Mouse (Mus musculus) left cerebral cortex, postnatal 25 days (tissue): ENCODE results near the gene Abca7. TPM values are rescaled to one million over a fixed set of nuclear protein-coding genes. Genes with fewer than 3 reads are reported as not detected.
"Not testable (repeated sequence)": the region's sequence is repeated elsewhere in the genome, so short reads cannot be mapped to it uniquely, and the experiment has no call there.

Experiments
- DNase-seq, 2 experiments: peaks; one replicate each; pipeline ENCODE4 v3.0.0; 2022; ENCODE audit warnings: low spot score in 2 of 2, mixed read lengths in 1 of 2
- intact Hi-C: fragments of 180-260 bp; cut with DNase I; formaldehyde crosslinking; loops from one replicate; pipeline ENCODE4 v1.15.1; 2025
- total RNA-seq, 2 experiments: library from RNA; stranded (reverse); gene quantifications; 2 replicates each; pipeline ENCODE4 v1.2.3; 2021

Abca7 gene
- 10 to 100 TPM; 10.9 to 12.3 TPM for total RNA-seq

DNA sequence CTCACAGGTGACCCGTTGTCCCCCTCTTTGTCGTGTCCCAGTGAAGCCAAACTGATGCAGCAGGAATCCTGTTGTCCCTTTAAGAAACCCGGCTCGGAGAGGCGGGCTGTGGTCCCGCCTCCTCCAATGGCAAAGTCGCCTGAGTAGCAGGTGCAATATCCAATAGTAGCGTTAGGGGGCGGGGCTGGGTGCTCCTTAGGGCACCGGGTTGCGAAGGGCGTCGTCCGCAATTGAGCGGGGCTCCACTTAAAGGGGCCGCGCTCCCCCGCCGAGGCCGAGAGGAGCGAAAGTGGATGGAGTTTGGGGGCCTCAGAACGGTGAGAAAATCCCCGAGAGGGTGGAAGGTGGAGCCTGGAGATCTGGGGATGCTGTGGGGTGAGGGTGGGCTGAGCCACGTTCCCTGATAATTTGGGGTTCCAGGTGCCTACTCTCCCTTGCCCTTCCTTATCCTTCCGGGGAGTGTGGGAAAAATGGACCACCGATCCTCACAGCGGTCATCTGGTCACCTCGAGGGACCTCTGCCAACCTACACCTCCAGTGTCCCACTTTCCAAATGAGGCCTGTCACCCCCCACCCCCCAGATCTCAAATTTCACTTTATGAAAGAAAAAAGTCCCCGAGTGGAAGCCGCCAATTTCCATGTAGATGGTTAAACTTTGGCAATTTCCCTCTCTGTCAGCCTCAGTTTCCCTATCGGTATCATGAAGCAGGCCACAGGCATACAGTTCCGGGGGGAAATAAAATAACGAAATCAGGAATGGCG lies at the start of gene Abca7:
TSS of gene Abca7 (plus strand) at position 223 of the 762 bp plus-strand sequence.
- intact Hi-C loops: no loop called here
- DNase-seq: peak; percentile 93 to 96

- intact Hi-C loops: no loop called here
- no peak for DNase-seq
These were observed 49.5 kb upstream of the Abca7 start for GRCm38 (mm10) chr10:79946752-79947322.

GRCm38 (mm10) chr10:79947502-79947901 lies 48.8 kb upstream of the Abca7 start:
- intact Hi-C loops: no loop called here
- no peak for DNase-seq

DNA sequence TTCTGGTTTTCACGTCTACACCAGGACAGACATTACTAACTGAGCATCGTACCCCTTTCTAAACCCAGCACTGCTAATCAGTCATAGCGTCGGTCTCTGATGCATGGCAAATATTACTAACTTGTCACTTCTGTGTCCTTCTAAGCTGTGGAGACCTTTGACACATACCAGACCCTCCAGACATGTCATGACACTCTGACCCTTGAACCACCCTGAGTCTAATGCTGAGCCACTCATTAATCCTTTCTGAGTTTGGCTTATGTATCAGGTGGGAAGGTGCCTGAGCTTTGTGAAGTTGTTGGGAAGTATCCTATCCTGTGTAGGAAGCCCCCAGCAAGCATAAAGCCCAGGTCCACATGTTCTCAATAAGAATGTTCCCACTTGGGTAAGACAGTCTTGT lies 46.4 kb upstream of the Abca7 start:
- DNase-seq: no peak
- intact Hi-C loops: no loop called here

DNA sequence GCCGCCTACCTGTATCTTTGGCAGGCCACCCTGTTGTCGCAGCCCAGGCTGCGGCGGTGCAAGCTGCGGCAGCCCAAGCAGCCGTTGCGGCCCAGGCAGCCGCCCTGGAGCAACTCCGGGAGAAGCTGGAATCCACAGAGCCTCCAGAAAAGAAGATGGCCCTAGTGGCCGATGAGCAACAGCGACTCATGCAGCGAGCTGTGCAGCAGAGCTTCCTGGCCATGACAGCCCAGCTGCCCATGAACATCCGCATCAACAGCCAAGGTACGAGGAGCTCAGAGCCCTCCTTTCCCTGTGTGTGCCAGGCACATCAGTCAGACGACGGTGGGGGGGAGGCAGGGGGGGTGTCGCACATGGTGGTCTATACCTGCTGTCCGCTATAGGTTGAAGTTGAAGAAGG lies 45.6 kb upstream of the Abca7 start:
- intact Hi-C loops: no loop called here
- no peak for DNase-seq

DNA sequence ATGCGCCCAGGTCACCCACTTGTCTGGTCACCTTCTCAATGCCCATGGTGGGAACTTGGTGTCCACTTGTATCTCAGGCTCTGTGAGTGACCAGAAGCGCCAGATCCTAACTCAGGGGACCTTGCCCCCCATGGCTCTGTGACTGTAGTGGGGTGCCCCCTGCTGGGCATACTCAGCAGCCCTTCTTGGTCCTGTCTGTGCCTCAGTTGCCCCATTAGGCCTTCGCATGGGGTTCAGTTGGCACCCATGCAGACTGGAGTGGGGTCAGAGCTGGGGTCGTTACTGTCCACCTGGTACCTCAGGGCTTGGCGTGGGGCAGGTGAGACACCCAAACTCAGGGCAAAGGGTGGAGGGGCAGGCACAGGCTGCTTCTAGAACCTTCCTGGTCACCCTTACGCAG lies 42.3 kb upstream of the Abca7 start:
- intact Hi-C loops: loop anchor here (2.0 kb wide), 1 partner anchor 119 kb away; no protein-coding TSS in a partner anchor
- DNase-seq: peak in 1 of 2 experiments; percentile 36

DNA sequence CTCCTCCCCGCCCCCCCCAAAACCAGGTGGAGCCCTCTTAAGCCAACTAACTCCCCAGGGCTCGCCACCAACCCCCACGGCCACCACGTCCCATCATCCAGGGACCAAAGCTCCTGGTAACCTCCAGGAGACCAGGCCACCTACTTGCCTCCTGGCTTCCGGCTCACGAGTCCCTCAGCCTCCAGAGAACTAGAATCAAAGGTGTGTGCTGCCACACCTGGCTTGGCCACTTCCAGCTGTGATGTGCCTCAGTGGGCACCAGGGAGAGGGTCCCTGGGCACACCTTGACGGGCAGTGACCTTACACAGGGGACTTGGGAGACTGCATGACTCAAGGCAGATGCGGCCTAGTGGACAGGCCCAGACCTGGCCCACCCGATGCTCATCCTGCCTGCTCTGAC lies 40.6 kb upstream of the Abca7 start:
- DNase-seq: no peak
- intact Hi-C loops: loop anchor here (2.0 to 5.0 kb wide), 2 partner anchors 63 to 121 kb away; partner anchors contain the start of gene Cfd

DNA sequence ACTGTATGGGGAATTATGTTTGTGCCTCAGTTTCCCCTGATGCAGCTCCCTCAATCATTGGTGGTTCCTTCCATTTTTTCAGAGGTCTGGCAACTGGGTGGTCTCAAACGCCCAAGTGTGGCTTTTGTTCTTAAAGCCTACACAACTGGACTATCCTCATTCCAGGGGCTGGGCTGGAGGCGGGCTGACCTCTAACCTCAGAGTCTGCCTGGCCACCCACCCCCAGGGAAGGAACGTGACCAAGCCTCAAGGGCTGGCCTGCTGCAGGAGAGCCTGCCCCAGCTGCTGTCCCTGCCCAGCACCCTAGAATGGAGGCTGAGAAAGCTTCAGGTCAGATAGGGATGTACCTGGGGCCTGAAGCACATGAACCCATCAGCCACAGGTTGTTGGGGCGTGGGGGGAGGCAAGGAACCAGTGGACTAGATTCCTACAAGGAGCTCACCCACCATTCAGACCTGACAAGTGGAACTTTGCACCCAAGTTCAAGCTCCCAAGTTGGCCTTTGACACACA lies 39.6 kb upstream of the Abca7 start:
- no peak for DNase-seq
- intact Hi-C loops: loop anchor here (5.0 kb wide), 1 partner anchor 64 kb away; the partner anchor contains the start of gene Cfd

DNA sequence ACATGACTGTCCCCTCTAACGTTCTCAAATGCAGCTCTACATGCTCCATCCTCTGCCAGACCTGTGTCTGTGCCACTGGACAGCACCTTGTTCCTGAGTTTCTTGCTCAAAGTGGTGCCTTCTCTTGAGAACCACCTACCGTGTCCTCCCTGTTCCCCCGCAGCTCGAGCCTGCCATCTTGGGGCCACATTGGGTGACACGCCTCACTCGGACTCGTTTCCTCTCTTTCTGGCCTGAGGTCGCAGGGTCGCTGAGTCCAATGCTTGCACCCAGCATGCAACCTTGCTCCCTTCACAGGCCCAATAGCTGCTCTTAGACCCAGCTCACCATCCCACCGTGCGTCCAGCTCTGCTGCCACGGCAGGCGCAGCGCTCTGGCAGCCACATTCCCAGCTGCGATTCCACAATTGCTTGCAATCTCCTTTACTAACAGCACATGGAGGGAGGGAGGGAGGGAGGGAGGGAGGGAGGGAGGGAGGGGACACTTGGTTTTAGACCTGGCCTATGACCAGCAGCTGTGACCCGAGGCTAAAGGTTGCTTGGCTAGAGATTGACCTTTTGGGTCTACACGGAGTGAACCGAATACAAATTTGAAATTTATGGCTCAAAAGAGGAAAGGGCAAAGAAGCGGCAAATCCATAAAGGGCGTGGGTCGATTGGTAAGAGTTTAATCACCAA lies 38.0 kb upstream of the Abca7 start:
- peak; percentile 57 to 75 for DNase-seq
- intact Hi-C loops: loop anchor here (1.0 to 5.0 kb wide), 2 partner anchors 33 to 66 kb away; partner anchors contain the start of gene Cfd

DNA sequence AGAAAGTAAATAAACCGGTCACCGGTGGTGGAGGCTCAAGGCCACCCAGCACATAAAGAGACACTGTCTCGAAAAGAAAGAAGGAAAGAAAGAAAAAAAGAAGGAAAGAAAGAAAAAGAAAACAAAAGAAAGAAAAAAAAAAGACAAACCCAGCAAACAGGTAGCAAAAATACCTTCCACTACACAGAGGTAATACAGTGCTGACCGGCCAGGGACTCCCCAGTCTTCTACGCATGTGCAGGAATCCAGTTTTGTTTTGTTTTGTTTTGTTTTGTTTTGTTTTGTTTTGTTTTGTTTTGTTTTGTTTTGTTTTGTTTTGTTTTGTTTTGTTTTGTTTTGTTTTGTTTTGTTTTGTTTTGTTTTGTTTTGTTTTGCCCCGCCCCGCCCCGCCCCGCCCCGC lies 36.9 kb upstream of the Abca7 start:
- intact Hi-C loops: loop anchor here (5.0 kb wide), 1 partner anchor 67 kb away; the partner anchor contains the start of gene Cfd
- DNase-seq: not testable (repeated sequence)

- DNase-seq: peak; percentile 99 to 100
- intact Hi-C loops: loop anchor here (2.0 to 5.0 kb wide), 2 partner anchors 23 to 68 kb away; partner anchors contain the start of gene Cfd
These were observed 36.3 kb upstream of the Abca7 start, which contains the start of gene Wdr18 for GRCm38 (mm10) chr10:79959847-79960601. Wdr18 (plus strand) TSS chr10:79960152.

- no peak for DNase-seq
- intact Hi-C loops: loop anchor here (2.0 kb wide), 1 partner anchor 22 kb away; no protein-coding TSS in a partner anchor
These were observed 35.5 kb upstream of the Abca7 start for GRCm38 (mm10) chr10:79960671-79961294.

DNA sequence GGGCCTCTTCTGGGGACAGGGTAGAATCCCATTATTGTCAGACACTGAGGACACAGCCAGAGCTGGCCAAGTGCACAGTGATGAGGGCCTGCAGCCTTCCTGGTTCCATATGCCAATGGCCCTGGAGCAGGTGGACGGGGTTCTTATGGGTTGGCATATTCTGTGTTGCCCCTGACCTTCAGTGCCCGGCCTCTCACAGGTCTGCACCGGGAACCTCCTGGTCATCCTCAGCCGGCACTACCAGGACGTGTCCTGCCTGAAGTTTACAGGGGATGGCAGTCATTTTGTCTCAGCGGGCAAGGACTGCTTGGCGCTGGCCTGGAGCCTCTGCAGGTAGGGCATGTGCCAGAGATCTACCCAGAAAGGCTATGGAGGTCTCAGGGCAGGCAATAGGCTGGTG lies 31.6 kb upstream of the Abca7 start:
- intact Hi-C loops: no loop called here
- DNase-seq: no peak

GRCm38 (mm10) chr10:79965325-79965724 lies 31.0 kb upstream of the Abca7 start:
- no peak for DNase-seq
- intact Hi-C loops: no loop called here

DNA sequence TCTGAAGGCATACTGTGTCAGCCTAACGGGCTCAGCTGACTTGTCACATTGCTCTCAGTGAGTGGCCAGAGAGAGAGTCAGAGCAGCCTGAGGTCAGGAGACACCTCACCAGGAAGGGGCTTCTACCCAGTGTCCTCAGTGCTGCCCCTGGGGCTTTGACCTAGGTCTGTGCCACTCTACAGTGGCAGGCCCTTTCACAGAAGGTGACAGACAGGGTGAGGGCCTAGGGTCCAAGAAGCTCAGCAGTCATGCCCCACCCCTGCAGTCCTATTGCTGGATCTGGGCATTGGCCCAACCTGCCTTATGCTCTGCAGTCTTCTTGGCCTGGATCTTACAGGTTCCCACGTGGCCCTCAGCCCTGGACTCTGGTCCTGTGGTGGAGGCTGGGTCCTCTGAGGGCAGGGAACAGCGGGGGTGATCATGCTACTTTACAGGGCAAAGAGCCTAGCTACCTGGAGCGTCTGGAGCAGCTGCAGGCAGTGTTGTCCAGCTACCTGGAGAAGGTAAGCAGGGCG lies 29.4 kb upstream of the Abca7 start:
- intact Hi-C loops: loop anchor here (2.0 kb wide), 1 partner anchor 14 kb away; no protein-coding TSS in a partner anchor
- no peak for DNase-seq

DNA sequence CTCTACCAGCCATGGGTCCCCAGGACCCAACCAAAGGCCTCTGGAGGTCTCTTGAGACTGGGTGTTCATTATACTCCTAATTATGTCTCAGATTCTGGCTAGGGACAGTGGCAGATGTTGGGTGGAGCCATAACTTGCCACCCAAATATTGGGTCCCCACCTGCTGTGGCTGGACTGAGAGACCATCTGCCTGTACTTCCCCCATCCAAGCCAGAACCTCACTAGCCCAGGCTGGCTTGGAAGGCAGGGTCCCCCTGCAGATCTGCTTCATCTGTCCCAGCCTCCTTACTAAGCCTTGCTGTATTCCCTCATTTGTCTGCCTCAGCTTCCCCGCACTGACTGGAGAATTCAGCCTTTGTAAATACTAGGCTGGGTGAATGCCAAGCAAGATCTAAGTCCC lies 28.1 kb upstream of the Abca7 start:
- intact Hi-C loops: no loop called here
- DNase-seq: no peak

DNA sequence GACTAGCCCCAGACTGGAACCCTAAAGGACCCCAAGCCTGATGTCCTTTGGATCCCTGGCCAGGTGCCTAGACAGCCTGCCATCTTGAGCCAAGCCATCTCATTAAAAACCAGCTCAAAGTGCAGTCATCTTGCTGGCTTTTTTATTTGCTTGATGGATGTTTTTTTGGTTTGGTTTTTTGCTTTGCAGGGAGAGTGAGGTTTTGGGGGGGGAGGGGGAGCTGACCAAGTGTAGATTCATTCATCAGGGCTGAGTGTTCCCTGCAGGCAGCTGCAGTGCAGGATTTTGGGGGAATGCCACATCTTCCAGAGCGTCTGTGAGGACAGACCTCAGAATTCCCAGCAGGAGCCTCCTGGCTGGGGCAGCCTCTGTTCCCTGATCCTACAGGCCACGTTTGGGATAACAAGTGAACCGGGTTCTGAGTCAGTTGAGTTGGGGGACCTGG lies 27.1 kb upstream of the Abca7 start:
- intact Hi-C loops: no loop called here
- no peak for DNase-seq

DNA sequence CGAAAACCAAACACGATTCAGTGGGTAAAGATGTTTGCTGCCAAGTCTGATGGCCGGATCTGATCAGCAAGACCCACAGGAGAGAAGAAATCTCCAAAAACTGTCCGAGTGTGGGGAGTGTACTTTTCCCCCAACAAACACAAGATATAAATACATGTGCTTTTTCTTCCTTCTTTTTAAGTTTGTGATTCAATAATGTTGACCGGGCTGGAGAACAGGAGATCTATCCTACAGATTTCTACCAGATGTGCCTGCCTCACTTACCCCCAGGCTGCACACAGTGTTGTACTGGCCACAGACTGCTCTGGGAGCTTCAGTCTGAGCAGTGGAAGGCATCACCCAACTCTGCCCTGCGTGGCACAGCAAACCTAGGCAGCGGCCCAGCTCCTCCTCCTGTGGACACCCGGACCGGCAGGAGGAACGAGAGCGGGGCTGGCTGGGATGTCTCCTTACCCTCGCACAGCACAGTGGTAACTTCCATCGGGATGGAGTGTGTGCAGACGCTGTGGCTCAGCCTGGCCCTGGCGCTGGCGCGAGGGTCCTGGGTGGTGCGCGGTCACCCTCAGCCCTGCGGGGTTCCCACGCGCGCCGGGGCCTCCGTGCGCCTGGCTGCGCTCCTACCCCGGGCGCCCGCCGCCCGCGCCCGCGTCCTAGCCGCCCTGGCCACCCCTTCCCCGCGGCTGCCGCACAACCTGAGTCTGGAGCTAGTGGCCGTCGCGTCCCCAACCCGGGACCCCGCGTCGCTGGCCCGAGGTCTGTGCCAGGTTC lies 25.7 kb upstream of the Abca7 start, which contains the start of gene Grin3b:
TSS of gene Grin3b (plus strand) at position 301 of the 768 bp plus-strand sequence.
- no peak for DNase-seq
- intact Hi-C loops: no loop called here
